Mouse (Mus musculus) adrenal gland (tissue): ENCODE data around the gene Tmcc1.

ENCODE experiments used
- intact Hi-C: fragments of 180-260 bp; cut with DNase I; formaldehyde crosslinking; loops from one replicate; pipeline ENCODE4 v1.15.1; 2025

The Tmcc1 gene

GRCm38 (mm10) chr6:115983306-115984038, 209.8 kb downstream of the Tmcc1 start:
- intact Hi-C loops, result no loop called here

DNA sequence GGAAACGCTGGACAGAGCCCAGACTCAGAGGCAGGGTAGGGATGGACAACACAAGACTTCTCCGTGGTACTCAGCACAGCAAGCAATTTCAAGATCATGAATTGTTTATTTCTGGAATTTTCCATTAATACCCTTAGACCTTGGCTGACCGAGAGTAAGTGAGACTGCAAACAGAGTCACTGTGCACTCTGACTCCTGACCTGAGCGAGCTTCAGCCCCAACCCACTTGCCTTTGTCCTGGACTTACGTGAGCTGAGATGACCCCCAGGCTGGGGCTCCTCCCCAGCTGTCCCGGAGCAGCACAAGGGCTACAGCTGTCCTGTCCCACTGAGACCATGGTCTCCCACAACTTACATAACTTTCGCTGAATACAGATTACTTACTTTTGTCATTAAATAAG, 210.4 kb downstream of the Tmcc1 start:
- intact Hi-C loops, result no loop called here

DNA sequence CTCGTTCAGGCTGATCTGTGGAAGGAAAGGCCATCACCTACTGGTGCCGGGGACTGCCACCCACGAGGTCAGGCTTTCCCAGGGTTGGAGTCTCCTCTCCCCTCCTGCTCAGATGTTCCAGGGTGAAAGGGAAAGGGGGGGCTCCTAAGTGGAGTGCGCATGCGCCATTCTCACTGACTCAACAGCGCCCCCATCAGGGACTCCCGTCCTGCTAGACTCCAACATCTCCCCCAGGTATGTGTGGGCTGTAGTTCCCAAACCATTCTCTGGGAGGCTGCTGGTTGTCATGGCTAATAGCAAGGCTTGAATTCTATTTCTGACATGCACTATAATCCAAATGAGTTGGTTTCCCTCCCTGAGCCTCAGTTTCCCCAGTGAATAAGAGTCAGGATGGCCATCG, 214.7 kb downstream of the Tmcc1 start:
- intact Hi-C loops, result no loop called here

DNA sequence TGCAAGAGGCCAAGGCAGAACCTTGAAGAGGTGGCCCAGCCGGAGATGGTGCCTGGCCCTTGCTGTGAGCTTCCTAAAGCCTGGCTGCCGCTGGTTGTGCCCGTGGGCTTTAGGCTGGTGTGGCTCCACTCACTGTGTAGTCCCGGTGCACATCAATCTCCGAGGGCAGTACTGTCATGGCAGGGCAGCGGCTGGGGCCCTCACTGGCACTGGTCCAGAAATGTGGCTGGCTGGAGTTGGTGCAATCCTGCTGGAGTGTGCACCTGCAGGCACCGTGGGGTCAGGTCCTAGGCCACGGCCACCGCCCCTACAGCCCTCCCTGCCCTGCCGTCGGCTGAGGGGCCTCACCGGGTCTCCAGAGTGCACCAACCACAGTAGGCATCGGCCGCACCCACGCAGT, 215.5 kb downstream of the Tmcc1 start:
- intact Hi-C loops, result no loop called here

GRCm38 (mm10) chr6:115975606-115976005, 217.7 kb downstream of the Tmcc1 start:
- intact Hi-C loops, result no loop called here

GRCm38 (mm10) chr6:115973881-115974662, 219.2 kb downstream of the Tmcc1 start:
- intact Hi-C loops, result no loop called here

DNA sequence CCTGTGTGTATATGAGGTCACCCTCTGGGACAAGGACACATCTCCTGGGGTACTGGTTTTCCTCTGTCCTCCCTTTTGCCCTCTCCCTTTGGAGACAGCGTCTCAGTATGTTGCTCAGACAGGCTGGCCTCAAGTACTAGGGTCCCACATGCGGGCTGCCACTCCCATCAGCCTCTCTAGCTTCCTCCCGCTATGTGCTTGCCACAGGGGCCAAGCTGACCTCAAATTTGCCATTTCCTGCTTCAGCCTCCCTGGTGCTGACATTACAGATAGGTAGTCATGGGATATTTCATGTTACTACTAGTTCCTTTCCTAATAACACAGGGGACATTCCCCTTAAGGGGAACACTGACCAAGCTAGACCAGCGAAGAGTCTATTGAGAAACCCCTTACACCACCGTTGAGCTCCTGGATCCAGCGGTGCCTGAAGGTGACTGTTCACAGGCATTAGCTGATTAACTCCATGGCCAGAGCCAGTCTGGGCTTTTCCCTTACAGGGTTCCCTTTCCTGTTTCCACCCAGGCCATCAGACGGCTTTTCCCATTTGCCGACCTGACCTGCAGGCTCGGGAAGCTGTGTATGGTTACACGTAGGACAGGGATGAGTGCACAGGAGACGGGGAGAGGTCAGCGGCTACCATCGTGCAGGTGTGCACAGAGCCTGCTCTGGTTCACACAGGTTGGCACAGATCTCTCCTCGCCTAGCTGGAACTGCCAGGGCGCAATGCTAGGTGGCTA, 220.0 kb downstream of the Tmcc1 start:
- intact Hi-C loops, result no loop called here

GRCm38 (mm10) chr6:115972083-115972764, 221.1 kb downstream of the Tmcc1 start:
- intact Hi-C loops, result no loop called here

- intact Hi-C loops, result no loop called here
These were observed 221.8 kb downstream of the Tmcc1 start for GRCm38 (mm10) chr6:115971273-115972060.

DNA sequence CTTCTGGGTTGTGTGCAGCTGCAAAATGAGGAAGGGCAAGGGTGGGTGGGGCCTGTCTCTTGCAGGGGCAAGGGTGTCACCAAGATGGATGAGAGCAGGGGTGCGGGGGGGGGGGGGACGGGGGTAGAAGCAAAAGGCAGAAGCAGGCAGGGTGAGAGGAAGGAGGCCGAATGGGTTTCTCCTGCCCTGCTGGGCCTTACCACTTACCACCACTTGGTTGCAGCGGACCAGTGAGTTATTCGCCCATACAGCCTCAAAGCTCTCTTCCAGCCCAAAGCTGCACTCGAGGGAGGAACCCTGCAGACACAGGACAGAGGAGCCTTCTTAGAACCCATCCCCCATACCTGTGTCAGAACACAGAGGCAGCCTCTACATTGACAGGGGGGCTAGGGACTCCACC, 223.3 kb downstream of the Tmcc1 start:
- intact Hi-C loops, result no loop called here

DNA sequence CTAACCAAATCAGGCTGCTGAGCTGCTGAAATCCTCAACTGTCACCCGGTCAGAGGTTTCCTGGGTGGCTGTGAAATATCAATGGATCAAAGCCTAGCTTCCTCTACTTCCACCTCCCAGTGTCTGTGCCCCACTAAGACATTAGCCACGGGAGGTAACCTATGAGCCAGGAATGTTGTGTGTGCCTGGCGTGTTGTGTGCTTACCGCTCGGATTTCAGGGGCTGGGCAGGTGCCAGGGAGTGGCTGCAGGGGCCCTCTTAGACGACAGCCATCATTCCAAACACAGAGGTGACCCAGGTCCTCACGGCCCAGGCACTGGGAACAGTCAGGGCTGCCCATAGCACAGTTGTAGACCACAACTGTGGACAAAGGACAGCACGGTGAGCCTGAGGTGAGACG, 224.2 kb downstream of the Tmcc1 start:
- intact Hi-C loops, result no loop called here

- intact Hi-C loops, result no loop called here
These were observed 224.6 kb downstream of the Tmcc1 start for GRCm38 (mm10) chr6:115968700-115969099.
